Mouse (Mus musculus) hematopoietic stem cell, adult 5-6 weeks (primary cell): Measurements from ENCODE around the gene Ankrd34a. TPM values are rescaled to one million over a fixed set of nuclear protein-coding genes. Genes with fewer than 3 reads are reported as not detected.

Experiments used
- ATAC-seq, 2 experiments: fragments of 125-278 bp in 1 of 2; replicated peaks in 1 of 2; 2 replicates each; pipeline ENCODE4 v1.8.0; 2016 to 2017; ENCODE audit warnings: inconsistent platforms in 2 of 2, mild to moderate bottlenecking in 2 of 2, moderate number of reproducible peaks in 2 of 2, low read depth in 1 of 2, moderate TSS enrichment in 1 of 2; ENCODE audit not compliant: low FRiP score in 2 of 2, poor library complexity in 2 of 2, severe bottlenecking in 2 of 2, insufficient read depth in 1 of 2, low TSS enrichment in 1 of 2
- total RNA-seq: library from RNA; stranded (forward); fragments of 172-1452, 232-1000 nt; gene quantifications from 2 replicates; pipeline ENCODE4 v1.2.3, GENCODE M21; 2017

The Ankrd34a gene
- total RNA-seq, result not detected in 2 replicates

GRCm38 (mm10) chr3:96596228-96596707 lies at the start of gene Ankrd34a:
Gene Ankrd34a (plus strand): TSS chr3:96596636.
- no peak for ATAC-seq

GRCm38 (mm10) chr3:96546880-96547279 lies 49.6 kb upstream of the Ankrd34a start:
- ATAC-seq, result no peak

- ATAC-seq, result peak; percentile 73 to 92; a peak in 3 of 4 replicates
Observed at GRCm38 (mm10) chr3:96547389-96547960, 49.0 kb upstream of the Ankrd34a start.

GRCm38 (mm10) chr3:96548824-96549223 lies 47.6 kb upstream of the Ankrd34a start:
- ATAC-seq, result no peak

- ATAC-seq, result no peak
Observed at GRCm38 (mm10) chr3:96549346-96549745, 47.1 kb upstream of the Ankrd34a start.

GRCm38 (mm10) chr3:96551203-96551602 lies 45.2 kb upstream of the Ankrd34a start:
- peak; percentile 60 to 74 for ATAC-seq

GRCm38 (mm10) chr3:96551890-96552289 lies 44.5 kb upstream of the Ankrd34a start:
- ATAC-seq, result no peak

- no peak for ATAC-seq
Observed at GRCm38 (mm10) chr3:96553601-96554000, 42.8 kb upstream of the Ankrd34a start.

- ATAC-seq, result no peak
Observed at GRCm38 (mm10) chr3:96554251-96554650, 42.2 kb upstream of the Ankrd34a start.

GRCm38 (mm10) chr3:96555041-96555596 lies 41.3 kb upstream of the Ankrd34a start:
- no peak for ATAC-seq

GRCm38 (mm10) chr3:96555999-96556614 lies 40.3 kb upstream of the Ankrd34a start:
- ATAC-seq, result no peak

- ATAC-seq, result no peak
Observed at GRCm38 (mm10) chr3:96556651-96557635, 39.5 kb upstream of the Ankrd34a start.

GRCm38 (mm10) chr3:96557694-96558093 lies 38.7 kb upstream of the Ankrd34a start, which contains the start of gene Txnip:
Gene Txnip (plus strand): TSS chr3:96557957.
- ATAC-seq, result peak; percentile 93 to 96

GRCm38 (mm10) chr3:96558159-96558558 lies 38.3 kb upstream of the Ankrd34a start:
- ATAC-seq, result 0 out of 4 replicates have a peak, but pooled peaks have one; percentile 6 to 12

GRCm38 (mm10) chr3:96558668-96559196 lies 37.7 kb upstream of the Ankrd34a start:
- ATAC-seq, result no peak

GRCm38 (mm10) chr3:96559398-96559910 lies 37.0 kb upstream of the Ankrd34a start:
- ATAC-seq, result no peak
